Mouse (Mus musculus) adrenal gland (tissue): Measurements from ENCODE around the gene Pdcd7.

Experiments
- intact Hi-C: fragments of 180-260 bp; cut with DNase I; formaldehyde crosslinking; loops from one replicate; pipeline ENCODE4 v1.15.1; 2025

Gene Pdcd7

GRCm38 (mm10) chr9:65353251-65353650 is 7.3 kb downstream of the Pdcd7 start:
- intact Hi-C loops: no loop called here

GRCm38 (mm10) chr9:65356561-65356960 is 10.7 kb downstream of the Pdcd7 start:
- intact Hi-C loops: no loop called here

DNA sequence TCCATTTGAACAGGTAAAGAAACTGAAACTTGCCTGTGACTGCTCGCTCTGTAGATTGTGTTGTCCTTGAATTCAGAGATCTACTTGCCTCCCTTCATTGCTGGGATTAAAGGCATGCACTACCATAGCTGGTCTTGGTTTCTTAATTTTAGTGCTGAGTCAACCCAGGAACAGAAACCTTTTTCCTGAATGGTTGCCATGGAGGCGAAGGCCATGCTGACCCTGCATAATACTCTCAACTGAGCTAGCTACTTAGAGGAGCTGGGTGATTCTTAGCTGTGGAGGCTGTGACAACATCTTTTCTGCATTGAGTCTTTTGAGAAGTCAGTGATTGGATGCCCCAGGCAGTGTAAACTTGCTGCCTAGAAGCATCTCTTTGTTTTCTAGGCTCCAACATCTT is 11.1 kb downstream of the Pdcd7 start:
- intact Hi-C loops: no loop called here

DNA sequence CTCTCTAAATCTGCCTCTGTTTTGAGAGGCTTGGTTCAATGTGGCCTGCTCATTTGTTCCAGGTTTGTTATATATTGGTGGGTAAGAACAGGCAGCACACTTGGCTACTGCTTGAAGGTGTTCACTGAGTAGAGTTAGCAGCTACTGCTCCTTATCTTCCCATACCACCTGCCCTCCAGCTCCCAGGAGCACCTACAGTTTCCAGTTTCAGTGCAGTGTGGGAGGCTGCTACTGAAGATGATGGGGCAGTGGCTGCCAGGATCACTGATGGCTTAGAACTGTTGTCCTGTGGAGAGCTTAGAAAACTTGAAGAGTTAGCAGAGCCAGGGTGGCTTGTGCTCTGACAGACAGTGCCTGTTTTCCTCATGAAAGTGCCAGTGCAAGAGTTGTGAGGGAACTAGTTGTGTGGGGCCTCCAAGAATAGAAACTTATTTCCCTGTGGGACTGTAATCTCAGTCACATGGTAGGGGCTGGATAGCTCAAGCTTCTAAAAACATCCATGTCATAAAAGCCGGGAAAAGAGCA is 13.1 kb downstream of the Pdcd7 start:
- intact Hi-C loops: no loop called here

GRCm38 (mm10) chr9:65360641-65361448 is 14.9 kb downstream of the Pdcd7 start, which contains the start of gene Ubap1l:
Gene Ubap1l, plus strand, starts transcription at chr9:65361041.
- intact Hi-C loops: no loop called here

- intact Hi-C loops: no loop called here
Observed at GRCm38 (mm10) chr9:65363684-65364083, 17.8 kb downstream of the Pdcd7 start.

GRCm38 (mm10) chr9:65365721-65366120 is 19.8 kb downstream of the Pdcd7 start:
- intact Hi-C loops: no loop called here

DNA sequence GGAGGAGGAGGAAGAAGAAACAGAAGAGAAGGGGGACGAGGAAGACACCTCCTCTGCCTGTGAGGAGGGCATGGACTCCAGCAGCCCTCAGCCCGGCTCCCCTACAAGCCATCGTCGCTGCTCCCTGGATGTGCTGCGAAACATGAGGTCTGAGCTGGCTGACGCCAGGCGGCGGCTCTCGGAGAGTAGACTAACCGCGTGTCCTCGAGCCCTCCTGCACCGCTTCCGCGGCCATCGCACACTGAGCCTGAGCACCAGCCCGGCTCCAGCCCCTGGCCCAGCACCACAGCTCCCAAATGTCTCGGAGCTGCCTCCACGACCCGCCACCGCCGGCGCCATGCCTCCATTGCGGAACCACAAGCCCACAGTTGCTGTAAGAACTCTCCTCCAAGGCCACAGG is 25.9 kb downstream of the Pdcd7 start:
- intact Hi-C loops: loop anchor here (5.0 kb wide), 1 partner anchor 61 kb away; no protein-coding TSS in a partner anchor

GRCm38 (mm10) chr9:65372449-65372848 is 26.5 kb downstream of the Pdcd7 start:
- intact Hi-C loops: loop anchor here (5.0 kb wide), 1 partner anchor 60 kb away; no protein-coding TSS in a partner anchor

- intact Hi-C loops: loop anchor here (5.0 kb wide), 1 partner anchor 58 kb away; no protein-coding TSS in a partner anchor
Observed at GRCm38 (mm10) chr9:65374468-65375162, 28.7 kb downstream of the Pdcd7 start.

GRCm38 (mm10) chr9:65375163-65375934 is 29.4 kb downstream of the Pdcd7 start:
- intact Hi-C loops: no loop called here

DNA sequence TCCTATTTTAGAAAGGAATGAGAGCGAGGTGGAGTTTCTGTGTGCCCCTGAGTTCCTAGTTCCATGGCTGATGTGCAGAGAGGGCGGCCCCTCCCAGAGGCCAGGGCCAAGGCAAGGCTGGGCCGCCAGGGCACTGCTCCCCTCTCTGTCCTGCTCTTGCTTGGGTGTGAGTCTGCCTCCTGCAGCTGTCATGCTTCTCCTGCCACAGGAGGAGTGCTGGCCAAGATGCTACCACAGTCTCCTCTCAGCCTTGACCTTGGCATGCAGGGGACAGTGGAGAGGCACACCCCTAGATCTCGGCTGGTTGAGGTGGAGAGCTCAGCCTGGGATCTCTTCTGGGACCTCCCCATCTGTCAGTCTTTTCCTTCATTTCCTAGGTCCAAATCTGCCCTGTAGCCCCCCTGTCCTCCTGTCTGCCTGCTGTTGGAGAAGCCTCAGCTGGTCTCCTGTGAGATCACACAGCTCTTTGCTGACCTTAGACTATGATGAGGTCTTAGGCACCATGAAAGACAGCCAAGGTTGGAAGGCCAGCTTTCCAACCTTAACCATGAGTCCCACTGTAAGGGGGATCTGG is 35.2 kb downstream of the Pdcd7 start:
- intact Hi-C loops: no loop called here

DNA sequence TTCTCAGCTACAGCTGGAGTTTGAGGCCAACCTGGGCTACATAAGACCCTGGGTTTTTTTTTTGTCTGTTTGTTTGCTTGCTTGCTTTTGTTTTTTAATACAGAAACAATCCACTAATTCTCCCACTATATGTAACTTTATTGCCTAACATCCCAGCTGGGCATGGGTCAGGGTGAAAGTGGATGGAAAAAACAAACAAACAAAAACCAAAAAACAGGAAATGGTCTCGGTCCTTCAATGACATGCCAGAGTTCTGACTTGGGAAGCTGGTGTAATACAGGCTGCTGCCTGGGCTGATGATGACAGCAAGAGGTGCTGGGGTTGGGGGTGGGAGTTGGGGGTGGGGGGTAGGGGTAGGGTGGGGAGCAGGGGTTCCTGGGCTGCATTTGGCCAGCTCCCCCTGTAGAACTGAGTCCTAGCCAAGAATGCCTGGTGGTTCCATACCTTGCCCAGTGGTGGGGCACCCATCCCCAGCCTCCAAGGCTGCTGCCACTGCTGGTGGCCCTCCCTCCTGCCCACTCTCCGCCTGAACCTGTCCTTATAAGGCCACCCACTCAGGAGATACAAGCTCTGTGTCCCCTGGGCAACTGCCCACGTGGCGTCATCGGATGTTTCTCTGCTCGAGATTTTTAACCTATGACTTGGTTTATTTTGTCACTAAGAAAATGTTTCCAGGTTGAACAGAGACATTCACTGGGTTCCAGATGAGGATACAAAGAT is 36.3 kb downstream of the Pdcd7 start:
- intact Hi-C loops: no loop called here

DNA sequence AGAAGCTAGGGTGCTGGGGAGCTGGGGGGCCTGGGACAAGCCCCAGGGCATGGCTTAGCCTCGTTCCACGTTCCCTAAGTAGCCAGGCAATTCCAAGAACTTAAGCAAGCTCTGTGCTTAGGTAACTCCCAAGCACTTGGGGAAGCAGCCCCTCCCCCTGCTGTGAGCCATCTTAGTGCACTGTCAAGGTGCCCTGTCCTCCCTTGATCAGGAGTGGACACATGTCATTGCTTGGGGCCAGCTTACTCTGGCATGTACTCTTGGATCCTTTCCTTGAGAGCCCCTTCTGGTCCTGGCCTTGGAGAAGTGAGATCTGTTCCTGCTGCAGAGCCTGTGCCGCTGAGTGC is 36.8 kb downstream of the Pdcd7 start:
- intact Hi-C loops: no loop called here

DNA sequence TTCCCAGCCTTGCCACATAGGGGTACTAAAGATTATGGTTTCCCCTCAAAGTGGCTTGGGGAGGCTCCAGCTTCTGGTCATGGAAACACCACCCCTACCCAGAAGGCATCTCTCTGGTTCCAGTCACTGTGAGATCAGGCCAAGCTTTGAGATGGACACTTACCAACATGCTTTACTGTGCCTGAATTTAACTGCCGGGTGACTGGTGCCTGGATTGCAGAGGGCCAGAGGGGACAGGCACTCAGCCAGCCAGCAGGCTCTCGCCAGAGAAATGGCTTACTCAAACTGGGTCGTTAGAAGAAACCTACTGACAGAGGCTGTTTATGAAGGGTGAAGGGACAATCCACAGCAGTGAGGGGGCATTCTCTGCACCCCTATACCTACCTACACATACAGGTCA is 38.4 kb downstream of the Pdcd7 start:
- intact Hi-C loops: no loop called here

DNA sequence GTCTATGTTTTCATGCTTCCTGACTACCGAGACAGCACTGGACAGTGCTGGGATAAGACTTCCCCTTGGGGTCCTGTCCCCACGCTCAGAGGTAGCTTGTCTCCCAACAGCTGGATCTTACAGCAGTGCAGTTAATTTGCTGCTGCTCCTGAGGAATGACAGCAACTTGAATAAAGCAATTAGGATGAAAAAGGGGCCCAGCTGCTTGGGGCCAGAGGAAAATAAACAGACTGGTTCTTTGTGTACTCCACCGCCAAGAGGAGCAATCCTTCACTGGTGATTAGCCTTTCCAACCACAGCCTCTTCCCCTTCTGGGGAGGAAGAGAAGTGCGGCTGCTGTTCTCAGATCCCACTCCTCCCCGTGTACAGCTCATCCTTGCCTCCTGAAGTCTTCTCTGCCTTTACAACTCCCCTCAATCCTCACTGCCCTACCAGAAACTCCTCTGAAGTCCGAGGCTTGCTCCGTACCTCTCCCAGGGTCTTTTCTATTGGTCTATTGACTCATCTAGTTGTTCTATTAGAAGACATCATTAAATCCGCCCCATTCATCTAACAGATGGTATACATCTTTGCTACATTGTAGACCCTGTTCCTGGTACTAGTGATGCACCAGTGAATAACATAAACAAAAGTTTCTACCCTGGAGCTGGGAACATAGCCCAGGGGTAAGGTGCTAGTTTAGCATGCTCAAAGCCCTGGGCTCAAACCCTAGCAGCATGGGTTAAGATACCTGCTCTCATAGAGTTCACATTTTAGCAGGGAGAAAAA is 40.7 kb downstream of the Pdcd7 start:
- intact Hi-C loops: no loop called here

DNA sequence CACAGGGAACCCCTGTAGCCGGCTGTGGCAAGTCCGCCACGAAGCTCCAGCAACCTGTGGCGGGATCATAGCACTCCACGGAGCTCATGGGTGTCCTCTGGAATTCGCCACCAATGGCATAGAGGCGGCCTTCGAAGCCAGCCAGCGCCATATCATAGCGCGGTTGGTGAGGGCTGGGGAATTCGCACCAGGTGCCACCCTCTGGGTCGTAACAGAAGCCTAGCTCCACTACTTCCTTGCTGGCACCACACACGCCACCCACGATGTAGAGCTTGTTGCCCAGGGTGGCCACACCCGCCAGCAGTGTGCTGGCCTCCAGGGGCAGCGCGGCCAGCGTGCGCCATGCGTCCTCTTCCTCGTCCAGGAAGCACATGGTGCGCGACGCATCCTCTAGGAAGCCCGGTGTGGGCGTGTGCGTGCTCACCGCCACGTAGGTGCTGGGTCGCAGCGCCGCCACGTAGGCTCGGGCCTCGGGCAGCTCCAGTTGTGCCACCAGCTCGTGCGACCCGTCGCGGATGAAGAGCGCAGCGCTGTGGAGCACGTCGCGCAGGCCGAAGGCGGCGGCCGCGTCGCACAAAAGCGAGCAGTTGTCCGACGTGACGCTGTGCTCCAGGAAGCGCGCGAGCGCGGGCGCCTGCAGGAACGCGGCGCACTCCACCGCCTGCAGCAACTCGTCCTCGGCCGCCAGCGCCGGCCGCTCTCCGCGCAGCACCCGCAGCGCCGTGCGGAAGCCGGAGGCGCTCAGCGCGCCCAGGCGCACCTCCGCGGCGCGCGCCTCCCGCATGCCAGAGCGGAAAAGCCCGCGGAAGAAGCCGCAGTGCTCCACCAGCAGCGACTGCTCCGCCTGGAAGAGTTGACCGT is 45.1 kb downstream of the Pdcd7 start:
- intact Hi-C loops: no loop called here

GRCm38 (mm10) chr9:65391613-65391964 is 45.7 kb downstream of the Pdcd7 start, which contains the start of gene Kbtbd13:
Gene Kbtbd13, minus strand, starts transcription at chr9:65391652.
- intact Hi-C loops: no loop called here
